Mouse (Mus musculus) neural tube, embryonic 15.5 days (tissue): ENCODE results near the gene Sim2. TPM values are rescaled to one million over a fixed set of nuclear protein-coding genes. Genes with fewer than 3 reads are reported as not detected.

Experiments used
- ATAC-seq: fragments of 200-750 bp; cut with Nextera tagmentation; 2 replicates; pipeline ENCODE4 v1.8.0; 2017; ENCODE audit warnings: mild to moderate bottlenecking, moderate TSS enrichment, moderate library complexity; ENCODE audit not compliant: low FRiP score
- H3K27ac ChIP-seq: fragments of 300-500 bp; sonication (generic); replicated peaks from 2 replicates; pipeline ENCODE4 v1.5.1; 2015; ENCODE audit warnings: mild to moderate bottlenecking, inconsistent platforms
- H3K27me3 ChIP-seq: fragments of 300-500 bp; sonication (generic); replicated peaks from 2 replicates; pipeline ENCODE4 v1.6.1; 2015; ENCODE audit warnings: inconsistent platforms
- H3K36me3 ChIP-seq: fragments of 300-500 bp; sonication (generic); 2 replicates; pipeline ENCODE4 v1.6.1; 2015; ENCODE audit warnings: inconsistent platforms
- H3K4me1 ChIP-seq: fragments of 300-500 bp; sonication (generic); 2 replicates; pipeline ENCODE4 v1.6.1; 2015; ENCODE audit warnings: inconsistent platforms
- H3K4me2 ChIP-seq: fragments of 300-500 bp; sonication (generic); 2 replicates; pipeline ENCODE4 v1.6.1; 2015; ENCODE audit warnings: inconsistent platforms, mild to moderate bottlenecking, moderate library complexity
- H3K4me3 ChIP-seq: fragments of 300-500 bp; sonication (generic); replicated peaks from 2 replicates; pipeline ENCODE4 v1.5.1; 2015; ENCODE audit warnings: mild to moderate bottlenecking, inconsistent platforms
- H3K9ac ChIP-seq: fragments of 300-500 bp; sonication (generic); replicated peaks from 2 replicates; pipeline ENCODE4 v1.6.1; 2015; ENCODE audit warnings: mild to moderate bottlenecking, inconsistent platforms
- H3K9me3 ChIP-seq: fragments of 300-500 bp; sonication (generic); replicated peaks from 2 replicates; pipeline ENCODE4 v1.6.1; 2016; ENCODE audit warnings: inconsistent platforms
- WGBS: fragments of 180-500 bp; shearing (Covaris S2); methylation state at CpG from one replicate; pipeline ENCODE4 v1.1.7; 2015; ENCODE audit warnings: mixed read lengths; 5-methylcytosine and 5-hydroxymethylcytosine counted together
- polyA plus RNA-seq: library from polyadenylated mRNA; unstranded; fragments of >200 nt; fragmentation: Nextera tagmentation; extraction: Ambion mirVana; gene quantifications from 2 replicates; pipeline ENCODE4 v1.2.1, GENCODE M21; 2015

Gene Sim2
- polyA plus RNA-seq, 1 experiment from 2014 or later, result 0.06 TPM

DNA sequence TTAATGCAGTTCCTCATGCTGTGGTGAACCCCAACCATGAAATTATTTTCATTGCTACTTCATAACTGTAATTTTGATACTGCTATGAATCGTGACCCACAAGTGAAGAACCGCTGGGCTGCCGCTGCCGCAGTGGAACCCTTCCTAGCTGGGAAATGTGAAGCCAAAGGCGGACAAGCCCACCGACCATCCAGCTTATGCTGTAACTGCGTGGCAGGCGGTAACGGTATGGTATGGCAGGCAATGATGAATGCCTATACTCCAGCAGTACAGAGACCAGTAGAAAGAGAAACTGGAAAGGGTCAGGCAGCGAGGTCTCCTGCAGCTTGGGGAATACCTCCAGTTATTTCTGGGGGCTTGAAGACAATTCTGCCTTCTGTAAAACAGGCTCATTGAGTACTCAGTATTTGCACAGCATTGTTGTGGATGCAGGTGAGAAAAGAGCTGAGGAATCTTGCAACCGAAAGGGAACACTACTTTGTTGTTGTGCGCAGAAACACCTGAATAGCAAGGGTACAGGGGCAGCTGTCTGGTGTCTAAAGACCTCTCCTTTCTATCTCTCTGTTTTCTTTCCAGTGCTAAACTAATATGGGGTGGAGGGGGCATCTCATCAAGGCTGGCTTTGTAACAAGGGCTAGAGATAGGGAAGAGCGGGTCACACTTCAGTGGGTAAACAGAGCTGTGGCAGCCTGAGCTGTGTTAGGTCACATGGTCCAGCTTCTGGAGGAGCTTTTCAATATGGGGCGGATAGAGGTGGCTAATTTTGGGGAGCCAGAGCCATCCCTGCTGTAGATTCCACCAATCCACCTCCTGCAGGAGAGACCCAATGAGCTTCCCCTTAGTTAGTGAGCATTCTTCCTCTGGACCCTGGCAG is 4.3 kb downstream of the Sim2 start:
- no peaks in the 10 kb centered on the region for H3K36me3 ChIP-seq
- WGBS, result 4% methylated on average over 14 of the region's 14 CpGs
- peaks cover 14% of the 10 kb centered on the region for H3K4me1 ChIP-seq
- no peak overlapping the region for H3K4me2 ChIP-seq
- H3K4me3 ChIP-seq, result no peak overlapping the region
- no peak overlapping the region for H3K27ac ChIP-seq
- no peaks in the 10 kb centered on the region for H3K9me3 ChIP-seq
- no peak overlapping the region for H3K9ac ChIP-seq
- peaks cover 93% of the 10 kb centered on the region for H3K27me3 ChIP-seq
- ATAC-seq, result no peak

DNA sequence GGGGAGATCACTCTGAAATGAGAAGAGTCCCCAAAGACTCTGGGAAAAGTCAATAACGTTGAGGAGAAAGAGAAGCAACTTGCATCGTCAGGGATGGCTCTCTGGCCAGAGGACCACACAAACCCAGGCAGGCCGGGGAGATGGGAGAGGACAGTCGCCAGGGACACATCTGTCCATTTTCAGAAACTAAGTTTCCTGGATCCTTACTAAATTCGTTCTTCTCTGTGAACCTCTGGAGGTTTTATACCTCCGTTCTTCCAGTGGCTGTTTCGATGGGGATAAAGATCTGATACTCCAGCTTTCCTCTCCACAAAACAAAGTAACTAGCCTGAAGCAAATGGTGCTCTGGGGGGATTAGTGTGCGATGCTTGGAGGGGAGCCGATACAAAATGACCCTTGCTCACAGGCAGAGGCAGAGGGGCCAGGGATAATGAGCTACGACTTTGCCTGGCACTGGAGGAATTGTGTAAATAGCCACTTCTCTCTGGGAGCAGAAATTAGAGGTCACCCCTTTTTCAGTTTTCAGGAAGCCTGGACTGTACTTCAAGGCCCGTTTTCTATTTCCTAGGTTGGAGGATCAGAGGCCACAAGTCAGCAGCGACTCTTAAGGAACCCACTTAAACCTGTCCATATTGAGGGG is 7.9 kb downstream of the Sim2 start:
- Histone ChIP-seq H3K9me3 (no peaks in the 10 kb centered on the region), H3K9ac (no peak overlapping the region), H3K4me1 (no peaks in the 10 kb centered on the region), H3K27ac (no peak overlapping the region), H3K27me3 (peaks cover 93% of the 10 kb centered on the region), H3K4me3 (no peak overlapping the region), H3K36me3 (no peaks in the 10 kb centered on the region), H3K4me2 (no peak overlapping the region)
- no peak for ATAC-seq
- under 1% methylated on average over 12 of the region's 12 CpGs for WGBS

DNA sequence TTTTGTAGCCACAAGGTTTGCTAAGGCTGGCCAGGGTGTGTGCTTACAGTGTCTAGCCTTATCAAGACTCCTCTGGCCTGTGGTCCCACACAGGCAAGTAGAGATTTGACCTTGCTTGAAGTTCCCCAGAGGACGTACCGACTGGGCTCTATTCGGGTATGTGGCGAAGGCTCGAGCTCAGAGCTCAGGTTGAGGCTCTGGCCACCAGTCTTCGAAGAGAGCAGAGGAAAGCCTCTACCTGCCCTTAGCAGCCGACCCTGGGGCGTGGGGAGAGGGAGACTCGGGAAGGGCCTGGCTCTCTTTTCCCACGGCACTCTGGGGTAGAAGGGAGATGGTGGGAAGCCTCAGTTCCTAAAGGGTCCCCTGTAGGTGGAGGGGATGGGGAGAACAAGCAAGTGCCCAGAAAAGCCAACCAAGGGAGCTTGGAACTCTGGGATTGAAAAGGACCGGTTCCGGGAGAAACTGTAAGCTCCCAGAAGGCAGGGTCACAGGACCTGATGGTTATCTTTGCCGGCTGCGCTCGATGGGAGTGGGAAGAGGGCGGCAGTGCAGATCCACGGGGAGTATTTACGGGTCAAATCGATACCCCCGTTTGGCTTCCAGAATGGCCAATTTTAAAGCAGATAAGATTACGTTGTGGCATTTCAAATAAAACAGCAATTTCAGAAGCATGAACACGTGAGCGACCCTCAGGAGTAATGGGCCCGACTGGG is 8.6 kb downstream of the Sim2 start:
- H3K9me3 ChIP-seq, result no peaks in the 10 kb centered on the region
- WGBS, result 1% methylated on average over 24 of the region's 24 CpGs
- no peaks in the 10 kb centered on the region for H3K36me3 ChIP-seq
- ATAC-seq, result no peak
- no peak overlapping the region for H3K9ac ChIP-seq
- H3K4me1 ChIP-seq, result no peaks in the 10 kb centered on the region
- H3K27ac ChIP-seq, result no peak overlapping the region
- peaks cover 93% of the 10 kb centered on the region for H3K27me3 ChIP-seq
- no peak overlapping the region for H3K4me2 ChIP-seq
- H3K4me3 ChIP-seq, result no peak overlapping the region

DNA sequence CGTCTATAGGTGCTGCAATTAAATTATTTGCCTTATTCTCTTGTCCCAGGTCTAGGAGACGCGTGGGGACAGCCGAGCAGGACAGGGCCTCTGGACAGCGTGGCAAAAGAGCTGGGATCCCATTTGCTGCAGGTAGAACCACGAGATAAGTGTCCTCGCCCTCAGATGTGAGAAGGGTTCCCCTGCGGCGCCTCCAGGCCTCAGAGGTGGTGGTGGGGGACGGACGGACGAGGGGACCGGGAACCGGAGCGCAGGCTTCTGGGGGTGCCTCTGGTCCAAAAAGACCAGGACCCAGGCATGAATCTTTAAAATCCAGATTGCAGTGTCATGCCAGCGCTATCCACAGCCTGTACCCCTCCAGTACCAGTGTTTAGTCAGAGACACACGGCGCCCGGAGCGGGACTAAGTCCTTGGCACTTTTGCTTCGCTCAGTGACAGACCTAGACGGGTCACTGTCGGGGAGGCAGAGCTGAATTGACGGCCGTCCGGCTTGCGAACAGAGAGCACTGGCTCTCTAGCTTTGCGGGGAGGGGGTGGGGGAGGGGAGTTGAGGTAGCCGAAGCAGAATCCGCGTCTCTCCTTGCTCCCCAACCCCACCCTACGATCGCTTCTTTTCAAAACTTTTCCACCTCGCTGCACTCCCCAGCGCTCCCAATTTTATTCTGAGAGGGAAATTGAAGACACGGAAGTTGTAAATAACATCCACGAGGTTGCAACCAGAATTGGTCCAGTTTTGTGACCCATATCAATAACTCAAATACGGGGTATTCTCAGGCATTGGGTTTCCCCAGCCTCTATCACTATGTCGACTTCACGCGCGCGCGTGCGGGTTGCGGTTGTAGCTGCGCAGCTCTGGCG is 9.7 kb downstream of the Sim2 start:
- H3K9me3 ChIP-seq, result no peaks in the 10 kb centered on the region
- no peak overlapping the region for H3K4me2 ChIP-seq
- ATAC-seq, result no peak
- H3K4me3 ChIP-seq, result no peak overlapping the region
- H3K4me1 ChIP-seq, result no peaks in the 10 kb centered on the region
- under 1% methylated on average over 48 of the region's 48 CpGs for WGBS
- H3K36me3 ChIP-seq, result no peaks in the 10 kb centered on the region
- no peak overlapping the region for H3K27ac ChIP-seq
- peaks cover 93% of the 10 kb centered on the region for H3K27me3 ChIP-seq
- H3K9ac ChIP-seq, result no peak overlapping the region

DNA sequence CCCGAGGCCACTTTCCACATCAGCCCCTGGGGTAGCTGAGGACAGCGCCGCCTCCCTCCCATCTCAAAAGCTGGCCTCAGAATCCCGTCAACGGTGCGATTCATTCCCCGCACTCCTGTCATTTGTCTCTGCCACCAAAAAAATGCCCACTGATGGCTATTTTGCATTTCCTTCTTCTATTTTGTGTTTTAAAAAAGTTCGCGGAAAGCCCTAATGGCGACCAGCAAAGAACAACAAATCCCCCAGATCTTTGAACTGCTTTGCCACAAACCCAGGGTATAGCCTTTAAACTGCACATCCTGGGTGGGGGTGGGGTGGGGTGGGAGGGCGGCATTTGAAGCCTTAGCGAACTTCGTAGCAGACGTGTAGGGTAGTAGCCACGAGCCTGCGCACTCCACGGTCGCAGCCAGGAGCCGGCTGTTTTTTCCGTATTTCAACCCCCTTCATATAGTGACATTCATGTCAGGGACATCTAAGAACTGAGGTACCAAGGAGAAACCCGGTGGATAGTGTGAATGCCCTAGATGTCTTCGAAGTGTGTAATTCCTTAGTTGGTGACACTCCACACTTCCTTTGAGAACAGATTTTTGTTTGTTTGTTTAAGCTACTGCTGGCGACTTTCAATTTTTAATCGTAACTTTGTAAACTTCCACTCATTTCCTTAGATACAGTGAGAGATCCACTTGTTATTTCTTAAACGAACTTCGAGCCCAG is 10.5 kb downstream of the Sim2 start:
- no peaks in the 10 kb centered on the region for H3K4me1 ChIP-seq
- no peak overlapping the region for H3K4me3 ChIP-seq
- no peak for ATAC-seq
- no peak overlapping the region for H3K27ac ChIP-seq
- 1% methylated on average over 26 of the region's 26 CpGs for WGBS
- no peak overlapping the region for H3K4me2 ChIP-seq
- H3K9me3 ChIP-seq, result no peaks in the 10 kb centered on the region
- H3K9ac ChIP-seq, result no peak overlapping the region
- peaks cover 93% of the 10 kb centered on the region for H3K27me3 ChIP-seq
- no peaks in the 10 kb centered on the region for H3K36me3 ChIP-seq

DNA sequence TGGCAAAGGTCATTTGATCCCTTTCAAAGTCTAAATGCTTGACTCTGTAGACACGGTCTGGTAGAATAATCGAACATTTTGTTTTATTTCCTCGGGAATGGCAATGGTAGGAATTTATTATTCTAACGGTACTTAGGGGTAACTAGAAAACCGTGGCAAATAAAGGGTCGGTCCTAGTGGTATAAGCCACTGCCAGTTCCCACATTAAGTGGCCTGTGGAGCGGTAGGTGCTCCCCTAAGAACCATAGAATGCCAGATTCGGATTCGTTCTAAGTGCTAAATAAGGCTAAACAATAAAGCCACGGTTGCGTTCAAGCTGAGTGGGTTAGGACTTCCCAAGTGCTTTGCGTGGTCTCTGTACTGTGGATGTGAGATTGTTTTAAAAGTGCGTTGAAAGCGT is 11.7 kb downstream of the Sim2 start:
- H3K27me3 ChIP-seq, result peaks cover 90% of the 10 kb centered on the region
- no peak overlapping the region for H3K27ac ChIP-seq
- no peak for ATAC-seq
- H3K4me1 ChIP-seq, result no peaks in the 10 kb centered on the region
- H3K4me2 ChIP-seq, result no peak overlapping the region
- H3K9ac ChIP-seq, result no peak overlapping the region
- no peaks in the 10 kb centered on the region for H3K36me3 ChIP-seq
- under 1% methylated on average over 14 of the region's 14 CpGs for WGBS
- no peaks in the 10 kb centered on the region for H3K9me3 ChIP-seq
- no peak overlapping the region for H3K4me3 ChIP-seq

DNA sequence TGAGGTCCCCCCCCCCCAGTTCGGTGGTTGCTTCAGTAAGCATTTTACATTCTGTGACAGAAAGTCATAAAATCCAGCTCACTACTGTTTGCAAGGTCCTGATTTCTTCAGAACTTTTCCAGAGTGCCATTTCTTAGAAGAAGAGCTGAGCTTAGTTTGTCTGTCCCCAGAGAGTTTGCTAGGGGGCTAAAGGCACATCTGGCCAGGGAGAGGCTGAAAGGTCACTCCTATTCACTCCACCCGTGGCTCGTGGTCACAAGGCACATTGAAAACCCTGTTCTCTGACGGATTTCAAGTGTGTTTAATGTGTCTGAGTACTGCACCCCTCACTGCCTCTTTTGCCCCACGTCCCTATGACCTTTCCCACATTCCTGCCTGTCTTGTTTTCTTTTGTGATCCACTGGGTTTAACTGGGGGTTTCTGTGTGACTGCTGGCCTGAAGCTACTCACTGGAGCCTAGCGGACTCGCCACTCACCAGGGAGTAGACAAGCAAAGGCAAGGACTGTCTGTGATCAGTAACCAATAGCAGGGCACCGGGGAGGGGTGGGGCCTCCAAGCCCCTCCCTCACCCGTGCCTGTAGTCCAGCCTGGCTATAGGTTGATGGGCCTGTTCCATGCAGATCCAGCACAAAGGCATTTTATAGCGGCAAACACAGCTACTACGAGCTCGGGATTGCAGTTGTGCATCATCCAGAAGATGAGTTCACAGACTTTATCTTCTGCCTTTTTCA is 13.2 kb downstream of the Sim2 start:
- Histone ChIP-seq H3K4me2 (no peak overlapping the region), H3K4me1 (no peaks in the 10 kb centered on the region), H3K9ac (no peak overlapping the region), H3K27ac (no peak overlapping the region), H3K27me3 (peaks cover 81% of the 10 kb centered on the region), H3K4me3 (no peak overlapping the region), H3K9me3 (no peaks in the 10 kb centered on the region), H3K36me3 (no peaks in the 10 kb centered on the region)
- 4% methylated on average over 12 of the region's 12 CpGs for WGBS
- ATAC-seq, result no peak

DNA sequence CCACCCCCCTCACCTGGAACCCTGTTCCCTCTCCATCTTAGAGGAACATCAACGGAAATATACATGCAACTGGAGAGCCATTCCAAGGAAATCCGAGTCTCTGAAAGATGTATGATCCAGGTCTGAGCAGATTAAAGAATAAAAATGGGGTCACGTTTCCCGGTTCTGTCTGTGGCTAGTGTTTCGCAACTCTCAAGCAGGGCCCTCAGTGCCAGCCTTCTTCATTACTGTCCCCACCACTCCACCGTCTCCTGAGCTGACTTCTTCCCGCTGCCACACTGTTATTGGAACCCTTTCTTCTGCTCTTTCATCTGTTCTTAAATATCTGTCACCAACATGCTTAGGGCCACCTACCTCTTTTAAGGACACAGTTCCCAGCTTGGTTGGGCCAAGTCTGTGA is 28.4 kb downstream of the Sim2 start:
- Histone ChIP-seq H3K4me1 (no peaks in the 10 kb centered on the region), H3K36me3 (no peaks in the 10 kb centered on the region), H3K4me3 (no peak overlapping the region), H3K27ac (no peak overlapping the region), H3K27me3 (peaks cover 24% of the 10 kb centered on the region; the same call in 1 of the 2 replicates), H3K9ac (no peak overlapping the region), H3K4me2 (no peak overlapping the region), H3K9me3 (no peaks in the 10 kb centered on the region)
- WGBS, result 80% methylated on average over 7 of the region's 7 CpGs
- ATAC-seq, result no peak

DNA sequence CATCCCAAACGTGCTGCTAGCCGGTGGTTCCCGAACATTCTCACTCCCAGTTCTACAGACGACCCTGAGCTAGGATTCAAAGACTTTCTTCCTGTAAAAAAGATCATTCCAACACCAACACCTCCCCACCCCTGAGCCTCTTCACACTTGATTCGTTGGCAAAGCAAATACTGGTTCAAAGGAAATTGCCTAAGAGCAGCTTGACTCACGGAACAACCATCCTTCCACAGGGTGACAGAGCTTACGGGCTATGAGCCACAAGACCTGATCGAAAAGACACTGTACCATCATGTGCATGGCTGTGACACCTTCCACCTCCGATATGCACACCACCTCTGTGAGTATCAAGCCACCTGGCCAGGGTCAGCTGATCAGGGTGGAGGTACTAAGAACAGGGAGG is 30.0 kb downstream of the Sim2 start:
- 80% methylated on average over 9 of the region's 9 CpGs for WGBS
- no peaks in the 10 kb centered on the region for H3K9me3 ChIP-seq
- no peaks in the 10 kb centered on the region for H3K36me3 ChIP-seq
- no peak overlapping the region for H3K4me2 ChIP-seq
- ATAC-seq, result no peak
- no peak overlapping the region for H3K4me3 ChIP-seq
- no peak overlapping the region for H3K27ac ChIP-seq
- no peak overlapping the region for H3K9ac ChIP-seq
- no peaks in the 10 kb centered on the region for H3K4me1 ChIP-seq
- peaks cover 24% of the 10 kb centered on the region; the same call in 1 of the 2 replicates for H3K27me3 ChIP-seq

DNA sequence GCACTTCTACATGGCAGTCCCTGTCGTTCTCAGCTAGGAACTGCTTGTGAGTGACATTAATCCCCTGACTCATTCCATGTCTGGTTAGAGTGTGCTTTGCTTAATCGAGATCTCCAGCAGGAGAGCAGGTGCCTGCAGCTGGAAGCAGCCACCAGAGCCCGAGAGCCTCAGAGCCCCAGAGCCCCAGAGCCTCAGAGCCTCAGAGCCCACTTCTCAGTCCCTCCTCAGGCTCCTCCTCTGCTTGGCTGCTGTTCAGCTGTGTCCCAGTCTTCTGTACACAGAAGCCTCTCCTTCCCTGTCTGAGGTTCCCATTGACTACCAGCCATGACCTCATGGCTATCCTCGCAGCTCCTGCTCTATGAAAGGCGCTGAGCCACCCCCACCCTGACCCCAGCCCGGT is 32.6 kb downstream of the Sim2 start:
- Histone ChIP-seq H3K4me2 (no peak overlapping the region), H3K9me3 (no peaks in the 10 kb centered on the region), H3K27me3 (peaks cover 39% of the 10 kb centered on the region), H3K36me3 (no peaks in the 10 kb centered on the region), H3K4me1 (no peaks in the 10 kb centered on the region), H3K9ac (no peak overlapping the region), H3K27ac (no peak overlapping the region), H3K4me3 (no peak overlapping the region)
- WGBS, result 59% methylated on average over 6 of the region's 6 CpGs
- no peak for ATAC-seq
